Mouse (Mus musculus) kidney, adult 9 months (tissue): Measurements from ENCODE around the gene Nat14.

ENCODE experiments used
- DNase-seq: peaks from one replicate; pipeline ENCODE4 v3.0.0; 2022

Gene Nat14

DNA sequence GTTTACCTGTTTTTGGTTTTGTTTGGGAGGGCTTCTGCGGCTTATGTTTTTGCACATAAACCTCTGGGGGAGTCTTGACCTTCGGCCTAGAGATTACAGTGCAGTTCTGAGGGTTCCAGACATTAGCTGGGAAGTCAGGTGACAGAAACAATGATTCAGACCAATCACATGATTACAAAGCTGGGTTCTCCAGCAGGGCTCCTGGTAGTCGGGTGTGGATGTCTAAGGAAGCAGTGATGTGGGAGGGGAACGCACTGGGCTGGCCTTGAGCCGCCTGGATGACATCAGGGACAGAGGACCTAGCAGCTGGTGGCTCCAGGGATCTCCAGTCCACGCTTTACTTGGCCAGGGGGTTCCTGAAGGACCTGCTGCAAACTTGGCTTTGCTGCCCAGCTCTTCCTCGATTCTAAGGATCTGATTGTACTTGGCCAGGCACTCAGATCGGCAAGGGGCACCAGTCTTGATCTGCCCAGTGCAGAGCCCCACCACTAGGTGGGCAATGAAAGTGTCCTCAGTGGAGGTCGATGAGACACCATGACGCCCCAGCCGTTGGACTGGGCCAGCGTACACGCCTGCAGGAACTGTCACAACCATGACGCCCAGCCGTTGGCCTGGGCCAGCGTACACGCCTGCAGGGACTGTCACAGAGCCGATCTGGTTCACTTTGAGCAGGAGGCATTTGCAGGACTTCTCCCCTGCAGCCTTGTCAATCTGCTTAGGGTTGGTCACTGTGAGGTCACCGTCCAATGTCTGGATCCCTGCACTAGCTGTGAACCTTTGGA lies 28.9 kb downstream of the Nat14 start:
- no peak for DNase-seq

DNA sequence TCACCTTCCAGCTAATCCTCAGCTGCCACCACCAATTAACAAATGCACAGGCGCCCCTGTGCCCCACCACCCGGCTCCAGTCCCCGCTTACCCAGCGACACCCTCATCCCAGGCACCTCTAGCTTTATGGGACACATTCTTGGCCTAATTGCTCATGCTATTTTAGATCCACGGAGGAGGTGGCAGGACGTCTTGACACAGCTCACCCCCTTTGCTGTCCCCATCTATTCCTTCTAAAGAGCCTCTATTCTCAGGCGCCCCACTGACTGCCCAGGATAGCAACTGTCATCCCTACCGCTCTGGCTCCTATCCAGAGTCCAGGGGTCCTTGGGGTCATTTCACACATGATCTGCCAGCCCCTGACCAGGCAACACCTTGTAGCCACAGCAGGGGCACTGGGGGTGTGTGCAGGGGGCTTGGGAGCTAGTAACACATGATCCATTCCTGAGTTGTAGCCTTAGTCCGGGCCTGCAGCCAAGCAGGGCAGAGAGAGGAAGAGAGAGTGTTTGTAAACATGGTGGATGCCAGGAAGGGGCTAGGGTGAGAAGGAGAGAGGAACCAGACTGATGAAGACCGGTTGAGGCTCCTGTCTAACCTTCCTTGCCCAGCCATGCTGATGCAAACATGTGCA lies 32.1 kb downstream of the Nat14 start:
- DNase-seq: no peak

DNA sequence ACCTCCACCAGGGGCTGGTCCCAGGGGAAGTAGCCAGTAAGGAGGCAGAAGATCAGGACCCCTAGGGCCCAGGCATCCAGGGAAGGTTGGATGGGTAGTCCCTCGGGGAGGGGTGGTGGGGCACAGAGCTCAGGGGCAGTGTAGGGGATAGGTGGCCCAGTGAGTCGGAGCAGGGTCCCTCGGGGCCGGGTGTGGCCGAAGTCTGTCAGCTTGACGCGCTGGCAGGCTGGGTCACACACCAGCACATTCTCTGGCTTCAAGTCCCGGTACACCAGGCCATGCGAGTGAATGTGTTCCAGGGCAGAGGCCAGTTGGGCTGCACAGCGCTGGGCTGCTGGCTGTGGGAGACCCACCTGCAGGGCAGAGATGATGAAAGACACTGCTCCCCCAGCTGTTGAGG lies 35.5 kb downstream of the Nat14 start:
- DNase-seq: no peak

DNA sequence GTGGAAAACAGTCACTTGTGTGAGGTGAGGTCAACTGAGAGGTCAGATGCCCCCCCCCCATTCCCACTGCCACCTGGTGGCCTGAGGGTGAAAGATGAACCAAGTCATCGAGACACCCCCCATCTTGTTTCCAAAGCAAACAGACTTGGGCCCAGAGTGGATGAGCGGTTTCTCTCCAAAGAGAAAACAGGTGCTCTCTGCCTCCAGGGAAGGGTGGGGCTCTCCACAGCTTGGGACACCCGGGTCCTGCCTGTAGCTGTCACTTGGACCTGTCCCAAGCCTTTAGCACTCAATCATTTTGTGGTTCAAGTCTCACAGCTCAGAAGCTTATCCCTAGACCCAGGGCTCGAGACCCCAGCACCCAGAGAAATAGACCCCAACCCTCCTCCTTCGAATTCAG lies 41.7 kb downstream of the Nat14 start:
- DNase-seq: no peak

DNA sequence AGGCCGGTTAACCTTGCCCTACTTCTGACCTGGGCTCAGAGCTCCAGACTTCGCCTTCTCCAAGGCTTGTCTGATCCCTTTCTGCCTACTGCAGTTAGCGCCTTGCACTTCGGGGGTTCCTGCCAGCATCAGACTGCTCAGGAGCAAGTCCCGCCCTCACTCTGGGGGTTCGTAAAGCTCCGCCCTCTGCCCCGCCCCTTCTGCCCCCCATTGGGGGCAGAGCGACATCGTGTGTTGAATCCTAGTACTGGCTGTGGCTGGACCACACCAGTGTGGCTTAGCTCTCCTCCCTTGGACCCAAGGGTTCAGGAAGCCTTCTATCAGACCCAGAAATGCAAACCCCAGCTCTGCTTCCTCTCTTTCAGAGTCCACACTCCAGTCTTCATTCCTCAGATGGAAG lies 42.4 kb downstream of the Nat14 start, which contains the start of gene Sbk2:
TSS of gene Sbk2 (minus strand) at position 135 of the 400 bp plus-strand sequence.
- DNase-seq: peak; percentile 84

DNA sequence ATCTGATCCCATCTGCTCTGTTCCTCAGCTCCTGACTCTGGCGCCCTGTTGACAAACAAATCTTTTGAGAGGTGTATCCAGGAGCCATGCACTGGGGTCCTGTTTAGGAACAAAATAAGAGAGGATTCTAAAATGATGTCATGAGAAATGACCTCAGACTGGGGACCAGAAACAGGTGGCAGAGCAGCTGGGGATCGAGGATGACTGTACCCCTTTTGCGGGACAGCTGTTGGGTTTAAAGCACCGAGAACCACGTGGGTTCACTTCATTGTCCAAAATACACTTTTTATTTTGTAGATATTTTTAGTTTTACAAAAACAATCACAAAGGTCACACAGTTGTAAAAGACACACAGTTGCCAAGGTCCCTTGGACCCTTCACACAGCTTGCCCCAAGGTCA lies 43.2 kb downstream of the Nat14 start:
- DNase-seq: no peak

DNA sequence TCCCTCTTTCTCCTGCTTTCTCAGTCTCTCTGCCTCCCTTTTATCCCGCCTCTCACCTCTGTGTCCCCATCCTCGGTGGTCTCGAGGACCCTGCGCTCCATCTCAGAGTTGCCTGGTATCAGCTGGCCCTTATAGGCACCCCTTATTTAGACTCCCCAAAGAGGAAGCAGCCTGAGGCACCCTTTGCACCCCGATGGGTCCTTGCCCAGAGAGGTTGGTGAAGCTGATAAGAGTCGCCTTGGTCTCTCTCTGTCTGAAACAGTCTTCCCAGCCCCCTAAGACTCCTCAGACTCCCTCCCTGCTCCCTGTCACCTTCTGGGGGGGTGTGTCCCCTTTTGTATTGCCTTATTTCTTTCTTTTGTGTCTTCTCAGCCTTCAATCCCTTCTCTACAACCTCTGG lies 49.2 kb downstream of the Nat14 start, which contains the start of gene Sbk3:
TSS of gene Sbk3 (minus strand) at position 101 of the 400 bp plus-strand sequence.
- DNase-seq: no peak

DNA sequence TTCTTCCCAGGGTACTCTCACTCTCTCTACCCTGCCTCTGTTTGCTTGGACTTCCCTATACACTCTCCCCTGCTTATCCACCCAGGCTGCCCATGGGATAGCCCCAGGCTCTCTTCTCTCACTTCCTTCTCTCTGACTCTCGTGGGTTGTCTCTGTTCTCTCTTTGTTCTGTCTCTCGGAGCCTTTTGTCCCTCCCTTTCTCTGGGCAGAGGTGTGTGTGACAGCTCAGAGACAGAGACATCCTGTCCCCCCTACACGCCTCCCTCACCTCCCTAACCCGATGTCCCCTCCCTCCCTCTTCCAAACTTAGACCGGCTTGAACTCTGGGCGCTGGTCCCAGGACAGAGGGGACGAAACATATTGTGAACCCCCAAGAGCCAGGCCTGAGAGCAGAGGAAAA lies 49.9 kb downstream of the Nat14 start:
- no peak for DNase-seq

DNA sequence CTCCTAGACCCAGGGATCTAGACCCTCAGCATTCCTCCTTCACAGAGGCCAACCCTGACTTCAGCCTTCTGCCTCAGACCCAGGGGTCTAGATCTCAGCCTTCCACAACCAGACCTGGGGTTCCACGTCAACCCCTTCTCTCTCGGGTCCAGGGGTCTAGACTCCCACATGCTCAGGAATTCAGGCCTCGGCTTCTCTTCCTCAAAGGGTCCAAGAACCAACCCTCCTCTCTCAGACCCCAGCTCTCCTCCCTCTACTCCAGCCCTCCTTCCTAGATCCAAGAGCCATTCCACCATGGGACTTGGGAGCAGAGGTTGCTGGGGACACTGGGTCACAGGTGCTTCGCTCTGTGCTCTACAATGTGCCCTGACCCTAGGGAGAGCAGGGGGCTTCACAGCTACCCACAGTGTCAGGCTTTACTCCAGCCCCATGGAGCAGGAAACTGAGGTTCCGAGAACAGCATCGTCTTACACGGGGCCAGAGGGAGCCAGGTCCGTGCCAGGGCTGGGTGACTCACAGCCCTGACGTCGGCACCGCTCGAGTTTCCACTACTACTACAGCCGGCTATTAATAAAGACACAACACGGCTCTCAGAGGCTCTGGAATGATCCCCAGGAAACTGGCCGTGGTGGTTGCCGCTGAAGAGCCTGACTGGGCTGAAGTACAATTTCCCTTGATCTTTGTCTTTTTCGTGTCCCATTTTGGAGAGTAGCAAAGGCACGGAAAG lies 50.7 kb downstream of the Nat14 start:
- DNase-seq: no peak
